Mouse (Mus musculus) brain, embryonic 14.5 days (tissue): ENCODE data around the gene Stat4. TPM values are rescaled to one million over a fixed set of nuclear protein-coding genes. Genes with fewer than 3 reads are reported as not detected.

Source experiments
- DNase-seq: peaks from one replicate; pipeline ENCODE4 v3.0.0-alpha.2; 2011; ENCODE audit warnings: low read depth
- CTCF ChIP-seq: fragments of 200-500 bp; IDR thresholded peaks from 2 replicates; pipeline ENCODE4 v1.5.1; 2012; ENCODE audit warnings: inconsistent platforms, mild to moderate bottlenecking, moderate library complexity, borderline replicate concordance; ENCODE audit not compliant: insufficient read depth, insufficient read length; ENCODE audit errors: extremely low read depth
- POLR2A ChIP-seq: fragments of 200-500 bp; IDR thresholded peaks from 2 replicates; pipeline ENCODE4 v1.6.1; 2012; ENCODE audit warnings: mild to moderate bottlenecking, inconsistent platforms, borderline replicate concordance; ENCODE audit not compliant: poor library complexity, insufficient read depth, insufficient read length, severe bottlenecking; ENCODE audit errors: extremely low read depth
- polyA plus RNA-seq: library from polyadenylated mRNA; depleted of rRNA; stranded (reverse); fragments of >200 nt; gene quantifications from 2 replicates; pipeline ENCODE4 v1.2.3, GENCODE M21; 2012

Gene Stat4
- polyA plus RNA-seq, 1 experiment = 0.38 TPM

GRCm38 (mm10) chr1:52113067-52113665, 126.2 kb downstream of the Stat4 start:
- TF ChIP-seq POLR2A (no peak), CTCF (no peak)
- no peak for DNase-seq

- peak; percentile 99 for DNase-seq
- TF ChIP-seq POLR2A (no peak; the same call in 1 of the 2 replicates), CTCF (peak; percentile 99)
These were observed 126.7 kb downstream of the Stat4 start for GRCm38 (mm10) chr1:52113666-52114069.

- DNase-seq = no peak
- TF ChIP-seq POLR2A (no peak), CTCF (no peak)
These were observed 129.5 kb downstream of the Stat4 start for GRCm38 (mm10) chr1:52116441-52116840.

GRCm38 (mm10) chr1:52117777-52118176, 130.8 kb downstream of the Stat4 start:
- DNase-seq = no peak
- no peak for TF ChIP-seq POLR2A
- no peak for TF ChIP-seq CTCF

GRCm38 (mm10) chr1:52118860-52119591, 132.1 kb downstream of the Stat4 start, which contains the start of gene Stat1:
TSS of gene Stat1 (plus strand) at chr1:52119440.
- DNase-seq = peak; percentile 96
- no peak for TF ChIP-seq CTCF
- TF ChIP-seq POLR2A = peak; percentile 13; the same call in 1 of the 2 replicates

- TF ChIP-seq POLR2A (no peak), CTCF (no peak)
- peak; percentile 34 for DNase-seq
These were observed 132.7 kb downstream of the Stat4 start for GRCm38 (mm10) chr1:52119691-52120090.

- TF ChIP-seq POLR2A = no peak
- DNase-seq = no peak
These were observed 133.2 kb downstream of the Stat4 start for GRCm38 (mm10) chr1:52120191-52120590.

GRCm38 (mm10) chr1:52121052-52121451, 134.1 kb downstream of the Stat4 start:
- TF ChIP-seq POLR2A (no peak), CTCF (no peak)
- DNase-seq = no peak

- DNase-seq = no peak
- TF ChIP-seq CTCF = no peak
- TF ChIP-seq POLR2A = no peak
These were observed 137.9 kb downstream of the Stat4 start for GRCm38 (mm10) chr1:52124818-52125217.

GRCm38 (mm10) chr1:52127350-52127749, 140.4 kb downstream of the Stat4 start:
- no peak for DNase-seq
- TF ChIP-seq CTCF (no peak), POLR2A (no peak)

- TF ChIP-seq POLR2A (no peak), CTCF (no peak)
- no peak for DNase-seq
These were observed 142.8 kb downstream of the Stat4 start for GRCm38 (mm10) chr1:52129794-52130193.

- no peak for DNase-seq
- TF ChIP-seq POLR2A = no peak
- no peak; the same call in 1 of the 2 replicates for TF ChIP-seq CTCF
These were observed 144.9 kb downstream of the Stat4 start for GRCm38 (mm10) chr1:52131787-52132377.

- no peak for TF ChIP-seq CTCF
- TF ChIP-seq POLR2A = no peak
- no peak for DNase-seq
These were observed 146.3 kb downstream of the Stat4 start for GRCm38 (mm10) chr1:52133254-52133653.
